ENCODE assay signal across 35 mouse cellular contexts in the genomic region with DNA sequence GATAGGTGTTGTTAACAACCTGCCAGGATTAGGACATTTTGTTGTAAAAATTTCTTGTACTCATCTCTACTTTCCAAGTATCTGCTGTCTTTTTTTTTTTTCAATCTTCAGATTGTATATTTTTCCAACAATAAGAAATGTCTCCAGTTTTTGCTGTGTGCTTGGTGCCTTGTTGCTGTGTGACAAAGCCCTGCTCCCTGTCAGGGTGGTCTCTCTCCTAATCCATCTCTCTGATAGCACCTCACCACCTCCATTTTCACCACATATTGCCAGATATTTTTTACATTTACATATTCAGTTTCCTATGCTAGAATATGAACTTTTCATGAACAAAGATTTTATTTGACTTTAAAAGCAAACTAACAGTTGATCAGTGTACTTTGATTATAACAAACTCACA.
"Had no signal": no experiment of that assay in that cellular context is flagged by ENCODE, and none has a peak within 500 bp of the region (broad histone marks: within the 10 kb centered on the region; RNA-seq: fewer than 3 reads in every experiment).

No protein-coding gene starts in this region.

- H3K9me3 ChIP-seq: heart, embryonic 10.5 days; heart, embryonic 12.5 days; heart, embryonic 13.5 days; heart, embryonic 15.5 days; hindbrain, embryonic 10.5 days; hindbrain, embryonic 12.5 days; hindbrain, embryonic 13.5 days; hindbrain, embryonic 15.5 days; intestine, embryonic 15.5 days; kidney, embryonic 15.5 days had no signal

- H3K4me1 ChIP-seq: hindbrain, embryonic 10.5 days; hindbrain, embryonic 12.5 days; hindbrain, embryonic 13.5 days; hindbrain, embryonic 15.5 days; intestine, embryonic 15.5 days; kidney, embryonic 15.5 days had no signal

- ATAC-seq: hindbrain, embryonic 16.5 days; hindbrain, postnatal 0 days; inflammation-experienced regulatory T-cells, adult 6 months; intestine, embryonic 15.5 days; intestine, embryonic 16.5 days; intestine, postnatal 0 days had no signal

- H3K36me3 ChIP-seq: heart, embryonic 10.5 days; heart, embryonic 12.5 days; heart, embryonic 13.5 days; heart, embryonic 15.5 days; hindbrain, embryonic 10.5 days; hindbrain, embryonic 12.5 days; hindbrain, embryonic 13.5 days; hindbrain, embryonic 15.5 days; intestine, embryonic 15.5 days; kidney, embryonic 15.5 days had no signal

- H3K4me2 ChIP-seq: heart, embryonic 11.5 days; heart, embryonic 12.5 days; heart, embryonic 13.5 days; heart, embryonic 15.5 days; hindbrain, embryonic 12.5 days; hindbrain, embryonic 13.5 days; hindbrain, embryonic 14.5 days; hindbrain, embryonic 15.5 days; intestine, embryonic 15.5 days; kidney, embryonic 15.5 days had no signal

- H3K9ac ChIP-seq: heart, embryonic 12.5 days; heart, embryonic 13.5 days; heart, embryonic 15.5 days; hindbrain, embryonic 12.5 days; hindbrain, embryonic 13.5 days; hindbrain, embryonic 14.5 days; hindbrain, embryonic 15.5 days; intestine, embryonic 15.5 days; kidney, embryonic 15.5 days had no signal

- H3K27me3 ChIP-seq: heart, embryonic 12.5 days; heart, embryonic 13.5 days; heart, embryonic 15.5 days; hindbrain, embryonic 12.5 days; hindbrain, embryonic 13.5 days; hindbrain, embryonic 15.5 days; intestine, embryonic 15.5 days; kidney, embryonic 15.5 days had no signal

- DNase-seq: heart, adult 2 months; heart, postnatal 10 days; heart, postnatal 14 days; heart, postnatal 36 days; heart, postnatal 4 days; kidney, adult 11 months; kidney, adult 18-20 months; kidney, adult 2 months; kidney, adult 8-10 months; kidney, adult 9 months; kidney, postnatal 10 days; kidney, postnatal 14 days; kidney, postnatal 25 days; kidney, postnatal 36 days; kidney, postnatal 4 days; layer of hippocampus, adult 9-11 months had no signal

- H3K27ac ChIP-seq: heart, adult 2 months; heart, embryonic 10.5 days; heart, embryonic 13.5 days; heart, embryonic 15.5 days; hindbrain, embryonic 10.5 days; hindbrain, embryonic 12.5 days; hindbrain, embryonic 13.5 days; hindbrain, embryonic 14.5 days; hindbrain, embryonic 15.5 days; hindbrain, postnatal 0 days; intestine, embryonic 15.5 days; kidney, embryonic 15.5 days; kidney, postnatal 0 days; layer of hippocampus, adult 2 months had no signal

- H3K4me3 ChIP-seq: heart, adult 2 months; heart, embryonic 10.5 days; heart, embryonic 12.5 days; heart, embryonic 13.5 days; heart, embryonic 15.5 days; hindbrain, embryonic 10.5 days; hindbrain, embryonic 12.5 days; hindbrain, embryonic 13.5 days; hindbrain, embryonic 15.5 days; intestine, embryonic 15.5 days; kidney, embryonic 15.5 days; layer of hippocampus, adult 2 months had no signal
